Mouse (Mus musculus): Measurements from ENCODE around the gene Btk. TPM values are rescaled to one million over a fixed set of nuclear protein-coding genes. Genes with fewer than 3 reads are reported as not detected.

Gene Btk
- polyA plus RNA-seq, 1 experiment from 2014 or later: 1.0 TPM

DNA sequence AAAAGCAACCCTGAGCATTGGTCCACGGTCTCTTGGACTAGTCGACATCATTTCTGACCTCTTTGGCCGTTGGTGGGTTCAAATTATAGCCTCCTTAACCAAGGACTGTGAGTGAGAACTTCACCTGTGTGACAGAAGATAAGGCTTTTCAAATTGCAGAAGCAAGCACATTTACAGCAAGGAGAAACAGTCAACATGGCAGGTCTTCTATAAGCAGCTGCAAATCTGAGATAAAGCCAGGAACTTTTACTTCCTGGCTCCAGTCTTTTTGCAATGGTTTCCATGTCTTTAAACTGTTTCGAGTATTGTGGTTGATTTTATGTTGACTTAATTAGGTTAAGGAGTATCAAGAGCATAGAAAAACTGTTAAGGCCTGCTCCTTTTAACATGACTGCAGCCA is 59.6 kb downstream of the Btk start:
- Histone ChIP-seq H3K4me3 (no peak overlapping the region), H3K9me3 (no peaks in the 10 kb centered on the region), H3K27ac (replicated peaks) (no peak overlapping the region), H3K27me3 (no peaks in the 10 kb centered on the region), H3K4me1 (replicated peaks) (no peaks in the 10 kb centered on the region), H3K9ac (no peak overlapping the region), H3K36me3 (no peaks in the 10 kb centered on the region), H3K4me2 (no peak overlapping the region)
- no peak for ATAC-seq (ENCODE audit: low read depth)
- WGBS: 77% methylated on average over 4 of the region's 4 CpGs

DNA sequence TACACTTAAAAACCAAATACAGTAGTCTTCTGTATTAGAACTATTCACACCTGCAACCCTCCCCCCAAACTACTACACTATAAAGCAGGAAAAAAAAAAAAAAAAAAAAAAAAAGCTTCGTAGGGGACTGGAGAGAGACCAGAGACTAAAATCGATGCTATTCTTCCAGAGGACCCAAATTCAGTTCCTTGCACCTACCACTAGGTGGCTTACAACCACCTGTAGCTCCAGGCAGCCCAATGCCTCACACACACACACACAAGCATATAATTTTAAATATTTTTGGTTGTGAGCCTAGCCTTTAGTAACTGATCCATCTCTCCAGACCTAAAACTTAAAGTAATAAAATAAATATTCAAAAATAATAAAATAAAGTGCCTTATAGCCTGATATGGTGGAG is 73.9 kb downstream of the Btk start:
- Histone ChIP-seq H3K36me3 (no peaks in the 10 kb centered on the region), H3K9ac (no peak overlapping the region), H3K4me3 (no peak overlapping the region), H3K27ac (replicated peaks) (no peak overlapping the region), H3K4me1 (replicated peaks) (no peaks in the 10 kb centered on the region), H3K4me2 (no peak overlapping the region), H3K27me3 (no peaks in the 10 kb centered on the region), H3K9me3 (no peaks in the 10 kb centered on the region)
- WGBS: 44% methylated on average over 2 of the region's 2 CpGs
- ATAC-seq (ENCODE audit: low read depth): no peak

DNA sequence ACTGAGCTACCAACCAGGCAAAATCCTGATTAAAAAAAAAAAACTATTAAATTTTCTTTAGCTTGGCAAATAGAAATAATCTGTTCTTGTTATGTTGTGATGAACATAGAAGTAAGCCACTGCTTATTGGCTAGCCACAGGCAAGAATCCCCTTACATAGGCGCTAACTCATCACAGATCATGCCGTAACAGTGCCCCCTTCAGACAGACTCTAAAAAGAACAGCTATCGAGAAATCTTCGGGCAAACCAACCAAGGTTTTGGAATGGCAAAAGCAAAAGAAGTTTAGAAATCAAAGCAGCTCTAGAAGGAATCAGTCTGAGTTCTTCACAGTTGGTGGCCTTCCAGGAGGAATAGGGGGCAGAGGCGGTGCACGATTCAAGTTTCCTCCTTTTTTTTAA is 75.4 kb downstream of the Btk start:
- no peak for ATAC-seq (ENCODE audit: low read depth)
- WGBS: 67% methylated on average over 6 of the region's 6 CpGs

DNA sequence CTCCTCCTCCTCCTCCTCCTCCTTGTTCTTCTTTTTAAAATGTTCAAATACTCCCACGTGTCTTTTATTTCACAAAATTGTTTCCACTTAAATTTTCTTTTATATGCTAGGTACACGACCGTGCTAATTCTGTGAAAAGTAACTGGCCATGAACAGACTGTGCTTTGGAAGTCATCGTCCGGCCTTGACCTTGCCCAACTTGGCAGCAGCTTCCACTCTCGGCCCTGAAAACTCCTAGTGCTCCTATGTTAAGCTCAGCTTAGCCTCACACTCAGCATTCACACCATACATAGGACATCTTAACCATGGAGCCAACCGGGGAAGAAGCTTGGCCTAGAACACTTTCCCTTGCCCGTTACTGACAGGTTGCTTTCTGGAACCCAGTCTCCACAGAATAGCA is 82.7 kb downstream of the Btk start:
- 89% methylated on average over 8 of the region's 8 CpGs for WGBS
- H3K4me1 ChIP-seq (replicated peaks): no peaks in the 10 kb centered on the region
- H3K9me3 ChIP-seq: no peaks in the 10 kb centered on the region
- H3K4me3 ChIP-seq: no peak overlapping the region
- no peaks in the 10 kb centered on the region for H3K27me3 ChIP-seq
- no peak for ATAC-seq (ENCODE audit: low read depth)
- no peaks in the 10 kb centered on the region for H3K36me3 ChIP-seq
- H3K4me2 ChIP-seq: no peak overlapping the region
- no peak overlapping the region for H3K9ac ChIP-seq
- H3K27ac ChIP-seq (replicated peaks): no peak overlapping the region

More for the DNA sequence above, 75.4 kb downstream of the Btk start:
- H3K4me1 ChIP-seq (replicated peaks): no peaks in the 10 kb centered on the region
- no peak overlapping the region for H3K27ac ChIP-seq (replicated peaks)
- no peak overlapping the region for H3K9ac ChIP-seq
- no peak overlapping the region for H3K4me3 ChIP-seq
- no peaks in the 10 kb centered on the region for H3K27me3 ChIP-seq
- no peaks in the 10 kb centered on the region for H3K9me3 ChIP-seq
- no peaks in the 10 kb centered on the region for H3K36me3 ChIP-seq
- H3K4me2 ChIP-seq: no peak overlapping the region

Other genes starting within 250 kb of the Btk start
- gene Drp2, start 179.0 kb downstream of the Btk start, polyA plus RNA-seq (2015; fragmentation: Nextera tagmentation; extraction: Ambion mirVana): 17.1 and 17.4 TPM in 2 replicates
- gene Taf7l, start 107.1 kb downstream of the Btk start, polyA plus RNA-seq (2015; fragmentation: Nextera tagmentation; extraction: Ambion mirVana): not detected in 2 replicates
- 48.6 and 51.6 TPM in 2 replicates for gene Timm8a1, start 41.7 kb downstream of the Btk start, polyA plus RNA-seq (2015; fragmentation: Nextera tagmentation; extraction: Ambion mirVana)
- 191 and 228 TPM in 2 replicates for gene Rpl36a, start 2.1 kb upstream of the Btk start, polyA plus RNA-seq (2015; fragmentation: Nextera tagmentation; extraction: Ambion mirVana)
- 3.4 and 4.2 TPM in 2 replicates for gene Gla, start 17.6 kb upstream of the Btk start, polyA plus RNA-seq (2015; fragmentation: Nextera tagmentation; extraction: Ambion mirVana)
- gene Hnrnph2, start 17.6 kb upstream of the Btk start, polyA plus RNA-seq (2015; fragmentation: Nextera tagmentation; extraction: Ambion mirVana): 154 and 171 TPM in 2 replicates
- gene Armcx4, start 102.9 kb upstream of the Btk start, polyA plus RNA-seq (2015; fragmentation: Nextera tagmentation; extraction: Ambion mirVana): 5.6 and 5.7 TPM in 2 replicates
- gene Armcx1, start 134.4 kb upstream of the Btk start, polyA plus RNA-seq (2015; fragmentation: Nextera tagmentation; extraction: Ambion mirVana): 88.0 and 88.5 TPM in 2 replicates
- gene Armcx6, start 167.8 kb upstream of the Btk start, polyA plus RNA-seq (2015; fragmentation: Nextera tagmentation; extraction: Ambion mirVana): 32.5 and 33.8 TPM in 2 replicates
- gene Armcx3, start 173.0 kb upstream of the Btk start, polyA plus RNA-seq (2015; fragmentation: Nextera tagmentation; extraction: Ambion mirVana): 73.3 and 80.0 TPM in 2 replicates
- gene Armcx2, start 225.7 kb upstream of the Btk start, polyA plus RNA-seq (2015; fragmentation: Nextera tagmentation; extraction: Ambion mirVana): 86.3 and 87.0 TPM in 2 replicates